Mouse (Mus musculus) CH12.LX (cell line): ENCODE data around the gene Gm15319.
"Not testable (repeated sequence)": the region's sequence is repeated elsewhere in the genome, so short reads cannot be mapped to it uniquely, and the experiment has no call there.

ENCODE experiments used
- CTCF ChIP-seq, 2 experiments: IDR thresholded peaks in 1 of 2; conservative IDR thresholded peaks in 1 of 2; 2 replicates each; pipeline ENCODE4 v1.5.1; 2011 to 2012; ENCODE audit warnings: low read depth in 2 of 2, low read length in 2 of 2, improper control_type of control experiment in 1 of 2, inconsistent platforms in 1 of 2, mild to moderate bottlenecking in 1 of 2, moderate library complexity in 1 of 2
- EP300 ChIP-seq: IDR thresholded peaks from 2 replicates; pipeline ENCODE4 v1.6.1; 2011; ENCODE audit warnings: low read length, improper control_type of control experiment
- MAX ChIP-seq: IDR thresholded peaks from 2 replicates; pipeline ENCODE4 v1.6.1; 2011; ENCODE audit warnings: low read length, improper control_type of control experiment
- POLR2A ChIP-seq: IDR thresholded peaks from 2 replicates; pipeline ENCODE4 v1.6.1; 2011; ENCODE audit warnings: low read depth, mild to moderate bottlenecking, improper control_type of control experiment, low read length
- TCF12 ChIP-seq: IDR thresholded peaks from 2 replicates; pipeline ENCODE4 v1.6.1; 2014; ENCODE audit warnings: low read depth, mild to moderate bottlenecking, inconsistent platforms, low read length, improper control_type of control experiment
- UBTF ChIP-seq: IDR thresholded peaks from 2 replicates; pipeline ENCODE4 v1.6.1; 2012; ENCODE audit warnings: low read depth, mild to moderate bottlenecking, inconsistent platforms, low read length, improper control_type of control experiment, moderate library complexity
- USF2 ChIP-seq: conservative IDR thresholded peaks from 2 replicates; pipeline ENCODE4 v1.6.1; 2011; ENCODE audit warnings: low read depth, low read length, improper control_type of control experiment

- TF ChIP-seq TCF12; CTCF (conservative IDR thresholded peaks at IDR 0.05 in 1 of 2, IDR thresholded peaks at IDR 0.05 in 1 of 2; ENCODE audit: low read depth in 2 of 2, low read length in 2 of 2); POLR2A; EP300; UBTF; MAX; USF2: not testable (repeated sequence)
Measured at GRCm38 (mm10) chr8:20384131-20384530, 21.1 kb upstream of the Gm15319 start.
